Mouse (Mus musculus) heart, postnatal 25 days (tissue): ENCODE data around the gene Rhcg. TPM values are rescaled to one million over a fixed set of nuclear protein-coding genes. Genes with fewer than 3 reads are reported as not detected.

Experiments
- DNase-seq: peaks from one replicate; pipeline ENCODE4 v3.0.0; 2022; ENCODE audit warnings: low spot score
- intact Hi-C: fragments of 180-260 bp; cut with DNase I; formaldehyde crosslinking; loops from one replicate; pipeline ENCODE4 v1.15.1; 2025
- total RNA-seq, 2 experiments: library from RNA; stranded (reverse); gene quantifications; 2 replicates each; pipeline ENCODE4 v1.2.3; 2021

The Rhcg gene
- total RNA-seq, result not detected

DNA sequence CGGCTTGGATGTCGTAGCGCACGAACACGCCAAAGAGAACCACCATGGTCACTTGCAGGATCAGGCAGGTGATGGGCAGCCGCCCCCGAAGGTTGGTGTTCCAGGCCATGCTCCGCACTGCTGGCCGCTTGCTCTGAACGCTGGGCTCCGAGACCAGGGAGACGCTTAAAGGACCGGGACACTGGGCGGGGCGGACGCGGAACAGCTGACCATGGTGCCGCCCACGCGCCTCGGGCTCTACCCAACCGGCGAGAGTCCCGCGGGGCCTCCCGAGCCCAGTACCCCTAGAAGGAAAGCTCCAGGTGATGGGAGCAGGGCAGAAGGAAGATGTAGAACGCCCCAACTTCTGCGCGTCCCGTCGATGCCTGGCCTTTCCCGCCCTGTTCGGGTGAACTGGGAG is at the start of gene Rhcg:
Gene Rhcg, minus strand, starts transcription at position 240 of the 400 bp plus-strand sequence.
- DNase-seq, result no peak
- intact Hi-C loops, result no loop called here

GRCm38 (mm10) chr7:79666690-79667089 is 49.2 kb upstream of the Rhcg start:
- DNase-seq, result no peak
- intact Hi-C loops, result no loop called here

DNA sequence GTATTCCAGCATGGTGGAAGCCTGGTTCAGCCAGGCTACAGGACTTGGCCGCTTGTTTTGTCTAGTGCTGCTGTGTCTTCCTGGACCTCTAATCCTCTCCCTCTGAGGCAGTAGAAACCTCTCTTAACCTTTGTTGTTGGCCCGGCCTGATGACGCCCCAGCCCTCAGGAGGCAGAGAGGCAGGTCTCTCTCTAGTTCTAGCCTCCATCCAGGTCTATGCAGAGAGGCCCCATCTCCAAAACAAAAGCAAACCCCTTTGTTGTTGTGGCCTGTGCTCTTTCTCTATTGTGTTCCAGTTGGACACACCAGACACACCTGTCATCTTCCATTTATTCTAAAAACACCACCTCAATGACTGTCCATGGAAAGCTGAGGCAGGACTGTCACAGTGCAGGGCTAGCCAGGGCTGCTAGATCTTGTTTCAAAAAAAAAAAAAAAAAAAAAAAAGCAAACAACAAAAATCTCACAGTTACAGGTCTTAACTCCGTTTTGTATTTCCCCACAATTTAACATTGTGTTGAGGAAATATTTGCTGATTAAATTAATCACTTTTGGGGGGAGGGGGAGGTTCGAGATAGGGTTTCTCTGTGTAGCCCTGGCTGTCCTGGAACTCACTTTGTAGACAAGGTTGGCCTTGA is 43.9 kb upstream of the Rhcg start:
- DNase-seq, result no peak
- intact Hi-C loops, result loop anchor here (5.0 kb wide), 1 partner anchor 66 kb away; no protein-coding TSS in a partner anchor

DNA sequence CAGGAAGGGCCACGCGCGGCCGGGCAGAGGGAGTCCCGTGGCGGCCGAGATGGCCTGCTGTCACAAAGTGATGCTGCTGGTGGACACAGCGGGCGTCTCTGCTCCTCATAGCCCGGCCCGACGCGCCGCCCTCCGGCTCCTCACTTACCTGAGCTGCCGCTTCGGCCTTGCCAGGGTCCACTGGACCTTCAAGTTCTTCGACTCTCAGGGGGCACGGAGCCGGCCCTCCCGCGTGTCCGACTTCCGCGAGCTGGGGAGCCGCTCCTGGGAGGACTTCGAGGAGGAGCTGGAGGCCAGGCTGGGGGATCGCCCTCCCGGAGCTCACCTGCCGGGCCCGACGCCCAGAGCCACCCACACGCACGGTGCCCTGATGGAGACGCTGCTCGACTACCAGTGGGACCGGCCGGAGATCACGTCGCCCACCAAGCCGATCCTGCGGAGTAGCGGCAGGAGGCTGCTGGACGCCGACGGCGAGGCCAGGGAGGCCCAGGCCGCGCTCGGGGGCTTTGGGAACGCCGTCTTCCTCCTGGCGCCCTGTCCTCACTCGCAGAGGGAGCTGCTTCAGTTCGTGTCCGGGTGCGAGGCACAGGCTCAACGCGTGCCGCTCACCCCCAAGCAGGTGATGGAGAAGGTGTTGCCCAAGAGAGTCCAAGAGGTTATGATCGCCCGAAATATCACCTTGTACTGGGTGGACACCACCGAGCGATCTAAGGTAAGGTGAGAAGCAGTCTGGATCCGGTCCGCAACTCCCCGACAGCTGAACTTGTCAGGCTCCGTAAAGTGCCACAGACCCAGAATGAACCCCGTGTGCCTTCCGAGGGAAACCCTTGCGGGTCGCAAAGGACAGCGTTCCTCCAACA is 43.1 kb upstream of the Rhcg start:
- no peak for DNase-seq
- intact Hi-C loops, result loop anchor here (5.0 kb wide), 1 partner anchor 67 kb away; no protein-coding TSS in a partner anchor

DNA sequence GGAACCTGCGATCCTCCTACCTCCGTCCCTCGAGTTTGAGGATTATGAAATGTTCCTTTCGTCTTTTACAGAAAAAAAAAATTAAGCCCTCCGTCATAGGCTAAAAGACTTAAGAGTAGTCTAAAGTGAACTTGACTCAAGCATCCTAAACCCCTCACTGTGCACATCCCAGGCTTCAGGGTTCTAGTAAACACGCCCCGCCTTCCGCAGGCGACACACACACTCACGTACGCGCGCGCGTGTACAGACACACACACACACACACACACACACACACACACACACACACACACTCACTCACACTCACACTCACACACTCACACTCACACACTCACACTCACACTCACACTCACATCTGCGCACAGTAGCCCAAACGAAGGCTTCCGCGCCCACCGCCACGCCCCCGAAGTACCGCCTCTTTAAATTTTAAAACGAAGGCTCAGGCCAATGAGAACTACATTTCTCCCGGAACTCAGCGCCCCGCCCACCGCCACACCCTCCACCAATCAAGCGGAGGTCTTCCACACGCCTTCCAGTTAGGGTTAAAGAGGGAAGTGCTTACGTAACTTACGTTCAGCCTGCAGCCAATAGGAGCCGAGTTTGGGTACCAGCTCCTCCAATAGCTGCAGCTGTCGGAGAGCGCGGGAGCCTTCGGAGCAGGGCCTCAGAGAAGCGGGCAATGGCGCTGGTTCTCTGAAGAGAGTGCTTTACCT is 42.3 kb upstream of the Rhcg start, which contains the start of gene Ticrr:
Gene Ticrr, plus strand, starts transcription at position 619 of the 713 bp plus-strand sequence.
- intact Hi-C loops, result loop anchor here (5.0 kb wide), 2 partner anchors 68 to 273 kb away; no protein-coding TSS in a partner anchor

DNA sequence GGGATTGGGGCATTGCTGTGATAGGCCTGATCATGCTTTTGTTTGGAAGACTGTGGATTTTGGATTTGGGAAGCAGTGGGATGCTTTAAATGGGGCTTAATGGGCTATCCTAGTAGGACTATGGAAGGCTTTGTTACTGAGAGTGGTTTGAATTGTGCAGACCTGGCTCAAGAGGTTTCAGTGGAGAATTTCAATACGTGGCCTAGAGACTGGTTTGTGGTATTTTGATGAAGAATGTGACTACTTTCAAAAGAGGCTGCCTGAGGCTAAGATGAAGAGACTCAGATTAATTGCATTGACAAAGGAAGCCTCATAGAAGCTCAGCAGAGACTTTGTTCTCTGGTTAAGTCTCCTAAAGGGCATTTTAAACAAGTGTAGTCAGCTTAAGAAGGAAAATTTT is 37.1 kb upstream of the Rhcg start:
- no peak for DNase-seq
- intact Hi-C loops, result no loop called here

More for the DNA sequence above, 42.3 kb upstream of the Rhcg start, which contains the start of gene Ticrr:
- peak; percentile 92 for DNase-seq

GRCm38 (mm10) chr7:79654185-79654584 is 36.7 kb upstream of the Rhcg start:
- no peak for DNase-seq
- intact Hi-C loops, result no loop called here

DNA sequence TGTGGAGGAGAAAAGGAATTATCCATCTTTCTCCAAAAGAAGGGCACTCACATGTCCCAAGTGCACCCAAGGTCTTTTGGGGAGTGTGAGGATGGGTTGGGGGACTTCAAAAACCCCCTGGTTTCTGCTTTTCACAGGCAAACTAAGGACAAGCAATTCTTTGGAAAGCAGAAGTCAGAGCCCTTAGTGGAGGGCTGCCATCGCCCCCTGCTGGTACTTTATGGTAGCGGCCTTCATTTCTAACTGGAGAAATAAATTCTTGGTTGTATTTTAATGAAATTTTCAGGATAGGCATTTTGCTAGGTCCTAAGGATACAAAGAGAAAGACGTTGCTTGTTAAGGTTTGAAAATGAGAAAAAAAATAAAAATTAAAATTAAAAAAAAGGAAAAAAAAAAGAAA is 31.5 kb upstream of the Rhcg start:
- no peak for DNase-seq
- intact Hi-C loops, result loop anchor here (1.0 kb wide), 1 partner anchor 155 kb away; no protein-coding TSS in a partner anchor

- intact Hi-C loops, result no loop called here
- DNase-seq, result no peak
These were observed 29.8 kb upstream of the Rhcg start for GRCm38 (mm10) chr7:79647233-79647632.

DNA sequence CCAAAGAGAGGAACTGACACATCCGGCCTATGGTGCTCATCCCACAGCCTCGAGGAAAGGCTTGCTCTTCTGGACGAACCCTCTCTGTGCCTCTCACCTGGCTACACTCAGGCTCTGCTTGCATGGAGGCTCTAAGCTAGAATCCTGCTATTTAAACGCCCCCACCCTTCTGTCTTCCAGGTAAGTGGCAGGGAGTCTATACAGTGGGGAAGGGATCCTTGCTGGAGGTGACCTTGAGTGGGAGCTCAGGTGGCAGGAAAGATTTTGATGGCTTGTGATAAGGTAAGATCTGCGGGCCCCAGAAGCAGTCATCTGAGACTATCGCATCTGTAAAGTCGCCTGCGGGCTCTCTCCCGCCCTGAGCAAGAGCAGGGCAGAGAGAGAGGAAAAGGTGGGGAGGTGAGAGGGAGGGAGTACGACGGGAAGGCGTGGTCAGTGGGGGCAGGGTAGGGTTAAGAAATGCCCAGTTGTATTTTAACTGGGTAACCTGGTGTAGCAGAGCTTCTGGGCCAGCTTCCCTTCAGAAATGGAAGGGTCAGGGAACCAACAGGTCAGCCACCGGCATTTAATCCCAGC is 14.4 kb upstream of the Rhcg start:
- intact Hi-C loops, result no loop called here
- DNase-seq, result no peak

DNA sequence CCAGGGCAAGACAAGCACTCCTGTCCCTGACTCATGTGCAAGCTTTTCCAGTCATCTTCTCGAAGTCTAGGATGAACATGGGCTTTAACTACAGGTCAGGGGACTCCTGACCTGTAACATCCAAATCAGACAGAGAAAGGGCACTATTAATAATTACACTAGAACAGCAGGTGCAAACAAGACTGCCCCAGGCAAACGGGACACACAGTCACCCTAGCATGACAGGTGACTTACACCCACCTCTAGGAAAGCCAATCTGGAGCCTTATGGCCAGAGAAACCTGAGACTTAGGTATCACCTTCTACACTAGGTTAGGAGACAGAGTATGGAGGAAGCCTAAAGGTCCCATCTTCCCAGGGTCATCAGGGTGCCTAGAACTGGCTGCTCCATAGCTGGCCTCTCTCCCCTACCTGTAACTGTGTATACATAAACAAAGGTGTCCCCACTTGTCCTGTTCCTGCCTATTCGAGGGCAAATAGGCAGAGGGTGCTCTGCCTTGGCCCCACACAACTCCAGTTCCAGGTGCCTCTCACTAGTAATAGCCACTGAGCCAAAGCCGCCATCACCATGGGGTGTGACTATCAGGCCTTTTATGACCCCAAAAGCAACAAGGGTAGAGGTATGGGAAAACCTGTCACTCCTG is 10.9 kb upstream of the Rhcg start:
- intact Hi-C loops, result no loop called here
- no peak for DNase-seq

- DNase-seq, result no peak
- intact Hi-C loops, result no loop called here
These were observed 8.7 kb upstream of the Rhcg start for GRCm38 (mm10) chr7:79626170-79626569.

DNA sequence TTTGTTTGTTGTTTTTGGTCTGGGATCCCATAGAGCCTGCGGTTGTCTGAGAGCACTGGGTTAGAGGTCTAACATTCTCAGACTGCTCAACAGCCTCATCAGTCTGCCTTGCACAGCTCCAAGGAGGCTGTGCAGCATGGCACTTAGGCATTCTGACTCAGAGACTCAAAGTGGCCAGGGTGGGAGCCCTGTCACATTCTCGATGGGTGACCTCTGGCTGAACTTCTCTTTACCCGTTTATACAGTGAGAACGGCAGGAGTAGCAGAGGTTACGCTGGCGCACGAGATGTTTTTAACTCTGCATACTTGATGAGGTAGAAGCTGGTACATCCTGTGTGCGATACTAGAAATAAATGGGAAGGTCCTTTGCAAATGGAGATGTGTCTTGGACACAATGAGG is 5.6 kb upstream of the Rhcg start:
- DNase-seq, result no peak
- intact Hi-C loops, result no loop called here

GRCm38 (mm10) chr7:79619493-79619892 is 2.0 kb upstream of the Rhcg start:
- intact Hi-C loops, result no loop called here
- DNase-seq, result no peak

GRCm38 (mm10) chr7:79615941-79616340 is 1.5 kb downstream of the Rhcg start:
- no peak for DNase-seq
- intact Hi-C loops, result no loop called here

DNA sequence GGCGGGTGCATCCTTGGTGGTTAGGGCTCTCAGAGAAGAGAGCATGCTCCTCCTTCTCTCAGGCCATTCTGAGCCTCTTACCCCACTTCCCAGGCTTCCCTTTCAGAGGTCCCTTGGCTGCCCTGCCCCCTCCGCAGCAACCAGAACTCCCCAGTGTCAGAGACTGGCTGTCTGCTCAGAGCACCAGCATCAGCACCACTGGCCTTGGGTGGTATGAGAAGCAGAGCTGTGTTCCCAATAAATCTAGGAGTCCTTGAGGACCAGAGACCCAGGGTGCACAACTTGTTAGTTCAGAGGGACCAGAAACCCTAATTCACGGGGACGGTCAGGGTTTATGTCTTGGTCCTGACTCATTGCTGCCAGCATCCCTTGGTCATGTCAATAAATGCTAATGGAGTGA is 2.4 kb downstream of the Rhcg start:
- intact Hi-C loops, result no loop called here
- no peak for DNase-seq

DNA sequence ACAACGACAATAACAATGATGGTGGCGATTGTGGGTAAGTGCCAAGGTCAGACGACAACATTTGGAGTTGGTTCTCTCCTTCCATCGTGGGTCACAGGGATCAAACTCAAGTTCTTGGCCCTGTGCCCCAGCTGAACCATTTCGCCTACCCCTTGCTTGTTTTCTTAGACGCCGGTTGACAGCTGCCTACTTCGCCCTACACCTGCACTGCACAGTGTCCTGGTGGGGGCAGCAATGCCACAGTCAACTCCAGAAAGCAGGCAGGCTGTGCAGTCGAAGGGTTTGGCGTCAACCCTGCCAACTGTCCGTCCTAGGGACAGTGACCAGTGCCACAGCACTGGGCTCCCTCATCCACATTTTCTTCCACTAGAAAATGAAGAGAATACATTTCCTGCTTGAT is 4.1 kb downstream of the Rhcg start:
- DNase-seq, result no peak
- intact Hi-C loops, result loop anchor here (2.0 kb wide), 1 partner anchor 115 kb away; no protein-coding TSS in a partner anchor

- DNase-seq, result no peak
- intact Hi-C loops, result loop anchor here (2.0 kb wide), 1 partner anchor 116 kb away; no protein-coding TSS in a partner anchor
These were observed 4.7 kb downstream of the Rhcg start for GRCm38 (mm10) chr7:79612783-79613182.

GRCm38 (mm10) chr7:79611901-79612300 is 5.6 kb downstream of the Rhcg start:
- intact Hi-C loops, result loop anchor here (2.0 kb wide), 1 partner anchor 117 kb away; no protein-coding TSS in a partner anchor
- no peak for DNase-seq
